Mouse (Mus musculus): ENCODE measurements at regions not wholly inside any gene's neighbourhood (a gene's known extent, or its start where the extent isn't known, plus 50 kb on each side); places are given as distances from the start of the nearest gene placed in this dataset.
A peak's percentile ranks its signal among the peaks of the same experiment; 100 is the strongest.

GRCm38 (mm10) chr10:25061402-25062055 lies 134.2 kb upstream of the Arg1 start:
- Histone ChIP-seq H3K4me2 (ENCODE audit: low read length) (no peak overlapping the region), H3K4me1 (replicated peaks; ENCODE audit: insufficient read depth, low read length) (no peaks in the 10 kb centered on the region), H3K27me3 (ENCODE audit: insufficient read depth, low read length) (no peaks in the 10 kb centered on the region), H3K9ac (ENCODE audit: low read depth, low read length) (no peak overlapping the region), H3K9me3 (replicated peaks; ENCODE audit: low read length) (no peaks in the 10 kb centered on the region), H3K4me3 (replicated peaks; ENCODE audit: low read depth, low read length) (no peak overlapping the region), H3K27ac (no peak overlapping the region), H3K36me3 (ENCODE audit: insufficient read depth, low read length) (no peaks in the 10 kb centered on the region)
- no peak for TF ChIP-seq CTCF (IDR thresholded peaks at IDR 0.05; ENCODE audit: low read depth)
- 17% methylated on average over 13 of the region's 13 CpGs for WGBS
- ATAC-seq (replicated peaks; ENCODE audit: low FRiP score, low read depth) (no peak), DNase-seq (ENCODE audit: low spot score) (peak; percentile 31)

- no peak overlapping the region for H3K9ac ChIP-seq (ENCODE audit: low read depth, low read length)
- 83% methylated on average over 11 of the region's 11 CpGs for WGBS
- no peaks in the 10 kb centered on the region for H3K36me3 ChIP-seq (ENCODE audit: insufficient read depth, low read length)
- no peak overlapping the region for H3K4me2 ChIP-seq (ENCODE audit: low read length)
- DNase-seq (ENCODE audit: low spot score): no peak
- H3K27me3 ChIP-seq (ENCODE audit: insufficient read depth, low read length): no peaks in the 10 kb centered on the region
- no peak for TF ChIP-seq CTCF (IDR thresholded peaks at IDR 0.05; ENCODE audit: low read depth)
- no peak overlapping the region for H3K27ac ChIP-seq
- H3K9me3 ChIP-seq (replicated peaks; ENCODE audit: low read length): no peaks in the 10 kb centered on the region
- H3K4me1 ChIP-seq (replicated peaks; ENCODE audit: insufficient read depth, low read length): no peaks in the 10 kb centered on the region
- no peak overlapping the region for H3K4me3 ChIP-seq (replicated peaks; ENCODE audit: low read depth, low read length)
- ATAC-seq (replicated peaks; ENCODE audit: low FRiP score, low read depth): no peak
Observed at GRCm38 (mm10) chr10:25058694-25059093, 131.4 kb upstream of the Arg1 start.

GRCm38 (mm10) chr10:25051998-25052397 lies 124.7 kb upstream of the Arg1 start:
- 66% methylated on average over 3 of the region's 3 CpGs for WGBS
- Histone ChIP-seq H3K9ac (ENCODE audit: low read depth, low read length) (no peak overlapping the region), H3K27me3 (ENCODE audit: insufficient read depth, low read length) (no peaks in the 10 kb centered on the region), H3K36me3 (ENCODE audit: insufficient read depth, low read length) (no peaks in the 10 kb centered on the region), H3K9me3 (replicated peaks; ENCODE audit: low read length) (no peaks in the 10 kb centered on the region), H3K4me1 (replicated peaks; ENCODE audit: insufficient read depth, low read length) (no peaks in the 10 kb centered on the region), H3K27ac (no peak overlapping the region), H3K4me2 (ENCODE audit: low read length) (no peak overlapping the region), H3K4me3 (replicated peaks; ENCODE audit: low read depth, low read length) (no peak overlapping the region)
- DNase-seq (ENCODE audit: low spot score): no peak
- no peak for ATAC-seq (replicated peaks; ENCODE audit: low FRiP score, low read depth)
- no peak for TF ChIP-seq CTCF (IDR thresholded peaks at IDR 0.05; ENCODE audit: low read depth)

GRCm38 (mm10) chr10:25051368-25051874 lies 124.1 kb upstream of the Arg1 start:
- Histone ChIP-seq H3K4me1 (replicated peaks; ENCODE audit: insufficient read depth, low read length) (no peaks in the 10 kb centered on the region), H3K36me3 (ENCODE audit: insufficient read depth, low read length) (no peaks in the 10 kb centered on the region), H3K9me3 (replicated peaks; ENCODE audit: low read length) (no peaks in the 10 kb centered on the region), H3K9ac (ENCODE audit: low read depth, low read length) (no peak overlapping the region), H3K4me3 (replicated peaks; ENCODE audit: low read depth, low read length) (no peak overlapping the region), H3K27me3 (ENCODE audit: insufficient read depth, low read length) (no peaks in the 10 kb centered on the region), H3K27ac (no peak overlapping the region), H3K4me2 (ENCODE audit: low read length) (no peak overlapping the region)
- WGBS: 85% methylated on average over 5 of the region's 5 CpGs
- ATAC-seq (replicated peaks; ENCODE audit: low FRiP score, low read depth): no peak
- DNase-seq (ENCODE audit: low spot score): no peak
- TF ChIP-seq CTCF (IDR thresholded peaks at IDR 0.05; ENCODE audit: low read depth): no peak

- Histone ChIP-seq H3K4me2 (ENCODE audit: low read length) (no peak overlapping the region), H3K9ac (ENCODE audit: low read depth, low read length) (no peak overlapping the region), H3K9me3 (replicated peaks; ENCODE audit: low read length) (no peaks in the 10 kb centered on the region), H3K27me3 (ENCODE audit: insufficient read depth, low read length) (no peaks in the 10 kb centered on the region), H3K36me3 (ENCODE audit: insufficient read depth, low read length) (no peaks in the 10 kb centered on the region), H3K4me3 (replicated peaks; ENCODE audit: low read depth, low read length) (no peak overlapping the region), H3K4me1 (replicated peaks; ENCODE audit: insufficient read depth, low read length) (no peaks in the 10 kb centered on the region), H3K27ac (no peak overlapping the region)
- ATAC-seq (replicated peaks; ENCODE audit: low FRiP score, low read depth): no peak
- DNase-seq (ENCODE audit: low spot score): no peak
- TF ChIP-seq CTCF (IDR thresholded peaks at IDR 0.05; ENCODE audit: low read depth): no peak
- WGBS: 74% methylated on average over 4 of the region's 4 CpGs
Observed at GRCm38 (mm10) chr10:25041221-25041620, 113.9 kb upstream of the Arg1 start.

GRCm38 (mm10) chr10:25039926-25040325 lies 112.6 kb upstream of the Arg1 start:
- H3K27me3 ChIP-seq (ENCODE audit: insufficient read depth, low read length): no peaks in the 10 kb centered on the region
- no peaks in the 10 kb centered on the region for H3K4me1 ChIP-seq (replicated peaks; ENCODE audit: insufficient read depth, low read length)
- no peak overlapping the region for H3K4me3 ChIP-seq (replicated peaks; ENCODE audit: low read depth, low read length)
- DNase-seq (ENCODE audit: low spot score): no peak
- no peak for ATAC-seq (replicated peaks; ENCODE audit: low FRiP score, low read depth)
- no peak for TF ChIP-seq CTCF (IDR thresholded peaks at IDR 0.05; ENCODE audit: low read depth)
- no peak overlapping the region for H3K4me2 ChIP-seq (ENCODE audit: low read length)
- H3K9ac ChIP-seq (ENCODE audit: low read depth, low read length): no peak overlapping the region
- no peak overlapping the region for H3K27ac ChIP-seq
- 95% methylated on average over 3 of the region's 3 CpGs for WGBS
- no peaks in the 10 kb centered on the region for H3K9me3 ChIP-seq (replicated peaks; ENCODE audit: low read length)
- H3K36me3 ChIP-seq (ENCODE audit: insufficient read depth, low read length): no peaks in the 10 kb centered on the region

GRCm38 (mm10) chr10:25036928-25037327 lies 109.6 kb upstream of the Arg1 start:
- no peak overlapping the region for H3K9ac ChIP-seq (ENCODE audit: low read depth, low read length)

More at GRCm38 (mm10) chr10:25036928-25037327, 109.6 kb upstream of the Arg1 start:
- WGBS: 72% methylated on average over 3 of the region's 3 CpGs
- Histone ChIP-seq H3K36me3 (ENCODE audit: insufficient read depth, low read length) (no peaks in the 10 kb centered on the region), H3K27ac (no peak overlapping the region), H3K27me3 (ENCODE audit: insufficient read depth, low read length) (no peaks in the 10 kb centered on the region), H3K4me1 (replicated peaks; ENCODE audit: insufficient read depth, low read length) (no peaks in the 10 kb centered on the region), H3K4me3 (replicated peaks; ENCODE audit: low read depth, low read length) (no peak overlapping the region), H3K9me3 (replicated peaks; ENCODE audit: low read length) (no peaks in the 10 kb centered on the region), H3K4me2 (ENCODE audit: low read length) (no peak overlapping the region)
- ATAC-seq (replicated peaks; ENCODE audit: low FRiP score, low read depth) (no peak), DNase-seq (ENCODE audit: low spot score) (no peak)
- no peak for TF ChIP-seq CTCF (IDR thresholded peaks at IDR 0.05; ENCODE audit: low read depth)

Measured in kidney, postnatal 0 days (tissue).